Mouse (Mus musculus) limb, embryonic 10.5 days (tissue): ENCODE results near the gene Prkce. TPM values are rescaled to one million over a fixed set of nuclear protein-coding genes. Genes with fewer than 3 reads are reported as not detected.

Experiments
- DNase-seq: peaks from one replicate; pipeline ENCODE4 v3.0.0-alpha.2; 2017; ENCODE audit warnings: low spot score
- H3K27ac ChIP-seq: fragments of 300-500 bp; sonication (generic); 2 replicates; pipeline ENCODE4 v1.5.1; 2016; ENCODE audit warnings: mild to moderate bottlenecking
- H3K27me3 ChIP-seq: fragments of 300-500 bp; sonication (generic); 2 replicates; pipeline ENCODE4 v1.6.1; 2016; ENCODE audit warnings: low read depth, mild to moderate bottlenecking; ENCODE audit not compliant: poor library complexity, severe bottlenecking
- H3K36me3 ChIP-seq: fragments of 300-500 bp; sonication (generic); 2 replicates; pipeline ENCODE4 v1.6.1; 2016; ENCODE audit warnings: mild to moderate bottlenecking, moderate library complexity
- H3K4me1 ChIP-seq: fragments of 300-500 bp; sonication (generic); 2 replicates; pipeline ENCODE4 v1.6.1; 2016
- H3K4me3 ChIP-seq: fragments of 300-500 bp; sonication (generic); 2 replicates; pipeline ENCODE4 v1.5.1; 2016; ENCODE audit warnings: mild to moderate bottlenecking, moderate library complexity
- H3K9me3 ChIP-seq: fragments of 300-500 bp; sonication (generic); replicated peaks from 2 replicates; pipeline ENCODE4 v1.6.1; 2016; ENCODE audit warnings: mild to moderate bottlenecking
- WGBS: fragments of 180-500 bp; shearing (Covaris S2); methylation state at CpG from one replicate; pipeline ENCODE4 v1.1.7; 2016; 5-methylcytosine and 5-hydroxymethylcytosine counted together
- polyA plus RNA-seq: library from polyadenylated mRNA; unstranded; fragments of >200 nt; fragmentation: Nextera tagmentation; extraction: Ambion mirVana; gene quantifications from 2 replicates; pipeline ENCODE4 v1.2.1, GENCODE M21; 2016

Prkce gene
- polyA plus RNA-seq, 1 experiment from 2014 or later = 4.9 TPM

GRCm38 (mm10) chr17:86522649-86523048, 355.1 kb downstream of the Prkce start:
- no peaks in the 10 kb centered on the region for H3K9me3 ChIP-seq

GRCm38 (mm10) chr17:86523374-86523773, 355.8 kb downstream of the Prkce start:
- Histone ChIP-seq H3K27ac (no peak overlapping the region), H3K27me3 (no peaks in the 10 kb centered on the region), H3K9me3 (no peaks in the 10 kb centered on the region), H3K4me3 (no peak overlapping the region), H3K4me1 (no peaks in the 10 kb centered on the region), H3K36me3 (no peaks in the 10 kb centered on the region)
- whole genome bisulfite sequencing = 74% methylated on average over 3 of the region's 3 CpGs
- DNase-seq = no peak

More at GRCm38 (mm10) chr17:86522649-86523048, 355.1 kb downstream of the Prkce start:
- Histone ChIP-seq H3K27me3 (no peaks in the 10 kb centered on the region), H3K4me1 (no peaks in the 10 kb centered on the region), H3K36me3 (no peaks in the 10 kb centered on the region), H3K4me3 (no peak overlapping the region), H3K27ac (no peak overlapping the region)
- WGBS = 93% methylated on average over 5 of the region's 5 CpGs
- DNase-seq = no peak

GRCm38 (mm10) chr17:86523843-86524242, 356.3 kb downstream of the Prkce start:
- no peak for DNase-seq
- no peaks in the 10 kb centered on the region for H3K4me1 ChIP-seq
- WGBS = 94% methylated on average over 10 of the region's 10 CpGs
- no peak overlapping the region for H3K27ac ChIP-seq
- H3K36me3 ChIP-seq = no peaks in the 10 kb centered on the region
- no peaks in the 10 kb centered on the region for H3K27me3 ChIP-seq
- H3K9me3 ChIP-seq = no peaks in the 10 kb centered on the region
- H3K4me3 ChIP-seq = no peak overlapping the region

- Histone ChIP-seq H3K4me1 (peaks cover 5% of the 10 kb centered on the region), H3K9me3 (no peaks in the 10 kb centered on the region), H3K36me3 (no peaks in the 10 kb centered on the region), H3K27ac (no peak overlapping the region), H3K27me3 (no peaks in the 10 kb centered on the region), H3K4me3 (no peak overlapping the region)
- no peak for DNase-seq
- WGBS = 95% methylated on average over 2 of the region's 2 CpGs
Observed at GRCm38 (mm10) chr17:86525075-86525474, 357.5 kb downstream of the Prkce start.

GRCm38 (mm10) chr17:86526016-86526415, 358.4 kb downstream of the Prkce start:
- Histone ChIP-seq H3K27ac (no peak overlapping the region), H3K4me1 (peaks cover 9% of the 10 kb centered on the region), H3K36me3 (no peaks in the 10 kb centered on the region), H3K9me3 (no peaks in the 10 kb centered on the region), H3K4me3 (no peak overlapping the region), H3K27me3 (no peaks in the 10 kb centered on the region)
- 85% methylated on average over 7 of the region's 7 CpGs for whole genome bisulfite sequencing
- no peak for DNase-seq

GRCm38 (mm10) chr17:86527298-86527697, 359.7 kb downstream of the Prkce start:
- DNase-seq = no peak
- Histone ChIP-seq H3K36me3 (no peaks in the 10 kb centered on the region), H3K27ac (no peak overlapping the region), H3K9me3 (no peaks in the 10 kb centered on the region), H3K27me3 (no peaks in the 10 kb centered on the region), H3K4me1 (peaks cover 9% of the 10 kb centered on the region), H3K4me3 (no peak overlapping the region)
- WGBS = 97% methylated on average over 5 of the region's 5 CpGs

- H3K4me3 ChIP-seq = no peak overlapping the region
- no peak overlapping the region for H3K27ac ChIP-seq
- no peaks in the 10 kb centered on the region for H3K9me3 ChIP-seq
Observed at GRCm38 (mm10) chr17:86529003-86529402, 361.4 kb downstream of the Prkce start.

GRCm38 (mm10) chr17:86529411-86529810, 361.8 kb downstream of the Prkce start:
- DNase-seq = no peak
- H3K9me3 ChIP-seq = no peaks in the 10 kb centered on the region
- 82% methylated on average over 4 of the region's 4 CpGs for WGBS
- no peak overlapping the region for H3K27ac ChIP-seq
- no peaks in the 10 kb centered on the region for H3K27me3 ChIP-seq
- peaks cover 9% of the 10 kb centered on the region for H3K4me1 ChIP-seq
- H3K36me3 ChIP-seq = no peaks in the 10 kb centered on the region
- no peak overlapping the region for H3K4me3 ChIP-seq

More at GRCm38 (mm10) chr17:86529003-86529402, 361.4 kb downstream of the Prkce start:
- WGBS = 88% methylated on average over 10 of the region's 10 CpGs
- Histone ChIP-seq H3K27me3 (no peaks in the 10 kb centered on the region), H3K4me1 (peaks cover 9% of the 10 kb centered on the region), H3K36me3 (no peaks in the 10 kb centered on the region)
- DNase-seq = no peak

- Histone ChIP-seq H3K4me3 (no peak overlapping the region), H3K4me1 (peaks cover 9% of the 10 kb centered on the region), H3K27me3 (no peaks in the 10 kb centered on the region), H3K36me3 (no peaks in the 10 kb centered on the region), H3K27ac (no peak overlapping the region), H3K9me3 (no peaks in the 10 kb centered on the region)
- WGBS = 88% methylated on average over 6 of the region's 6 CpGs
- DNase-seq = no peak
Observed at GRCm38 (mm10) chr17:86531231-86531630, 363.6 kb downstream of the Prkce start.

- WGBS = 74% methylated on average over 17 of the region's 17 CpGs
- Histone ChIP-seq H3K9me3 (no peaks in the 10 kb centered on the region), H3K4me3 (no peak overlapping the region), H3K36me3 (no peaks in the 10 kb centered on the region), H3K4me1 (peaks cover 10% of the 10 kb centered on the region), H3K27ac (no peak overlapping the region), H3K27me3 (no peaks in the 10 kb centered on the region)
- no peak for DNase-seq
Observed at GRCm38 (mm10) chr17:86532783-86533548, 365.4 kb downstream of the Prkce start.

GRCm38 (mm10) chr17:86533549-86533851, 365.9 kb downstream of the Prkce start:
- WGBS = 89% methylated on average over 11 of the region's 11 CpGs
- no peaks in the 10 kb centered on the region for H3K9me3 ChIP-seq
- H3K36me3 ChIP-seq = no peaks in the 10 kb centered on the region
- no peak overlapping the region for H3K27ac ChIP-seq
- H3K4me1 ChIP-seq = peaks cover 15% of the 10 kb centered on the region
- no peaks in the 10 kb centered on the region for H3K27me3 ChIP-seq
- no peak overlapping the region for H3K4me3 ChIP-seq
- DNase-seq = no peak

GRCm38 (mm10) chr17:86535096-86535495, 367.5 kb downstream of the Prkce start:
- Histone ChIP-seq H3K27me3 (no peaks in the 10 kb centered on the region), H3K27ac (no peak overlapping the region), H3K36me3 (no peaks in the 10 kb centered on the region), H3K4me3 (no peak overlapping the region), H3K4me1 (peaks cover 9% of the 10 kb centered on the region), H3K9me3 (no peaks in the 10 kb centered on the region)
- no peak for DNase-seq
- 86% methylated on average over 10 of the region's 10 CpGs for WGBS

GRCm38 (mm10) chr17:86535827-86536656, 368.5 kb downstream of the Prkce start:
- DNase-seq = peak; percentile 63
- H3K9me3 ChIP-seq = no peaks in the 10 kb centered on the region
- H3K4me1 ChIP-seq = 0 out of 2 replicates have a peak, but pooled peaks cover 6% of the 10 kb centered on the region
- WGBS = 52% methylated on average over 22 of the region's 22 CpGs
- H3K36me3 ChIP-seq = no peaks in the 10 kb centered on the region
- H3K4me3 ChIP-seq = no peak overlapping the region
- no peak overlapping the region for H3K27ac ChIP-seq
- H3K27me3 ChIP-seq = no peaks in the 10 kb centered on the region
